Mouse (Mus musculus) G1E (cell line): ENCODE measurements around the gene H3f3a.

Experiments
- CTCF ChIP-seq: IDR thresholded peaks from 2 replicates; pipeline ENCODE4 v1.5.1; 2012; ENCODE audit warnings: low read depth, low read length, inconsistent platforms, mixed read lengths
- GATA1 ChIP-seq: IDR thresholded peaks from 2 replicates; pipeline ENCODE4 v1.6.1; 2012; ENCODE audit warnings: borderline replicate concordance, low read length, inconsistent platforms, mixed read lengths
- GATA2 ChIP-seq: IDR thresholded peaks from 2 replicates; pipeline ENCODE4 v1.6.1; 2012; ENCODE audit warnings: low read depth, low read length, inconsistent platforms, borderline replicate concordance
- POLR2AphosphoS5 ChIP-seq: IDR thresholded peaks from 2 replicates; pipeline ENCODE4 v1.6.1; 2012; ENCODE audit warnings: low read depth, low read length, inconsistent platforms; ENCODE audit not compliant: insufficient replicate concordance
- TAL1 ChIP-seq: conservative IDR thresholded peaks from 2 replicates; pipeline ENCODE4 v1.6.1; 2012; ENCODE audit warnings: low read depth, low read length, inconsistent platforms, mixed read lengths

DNA sequence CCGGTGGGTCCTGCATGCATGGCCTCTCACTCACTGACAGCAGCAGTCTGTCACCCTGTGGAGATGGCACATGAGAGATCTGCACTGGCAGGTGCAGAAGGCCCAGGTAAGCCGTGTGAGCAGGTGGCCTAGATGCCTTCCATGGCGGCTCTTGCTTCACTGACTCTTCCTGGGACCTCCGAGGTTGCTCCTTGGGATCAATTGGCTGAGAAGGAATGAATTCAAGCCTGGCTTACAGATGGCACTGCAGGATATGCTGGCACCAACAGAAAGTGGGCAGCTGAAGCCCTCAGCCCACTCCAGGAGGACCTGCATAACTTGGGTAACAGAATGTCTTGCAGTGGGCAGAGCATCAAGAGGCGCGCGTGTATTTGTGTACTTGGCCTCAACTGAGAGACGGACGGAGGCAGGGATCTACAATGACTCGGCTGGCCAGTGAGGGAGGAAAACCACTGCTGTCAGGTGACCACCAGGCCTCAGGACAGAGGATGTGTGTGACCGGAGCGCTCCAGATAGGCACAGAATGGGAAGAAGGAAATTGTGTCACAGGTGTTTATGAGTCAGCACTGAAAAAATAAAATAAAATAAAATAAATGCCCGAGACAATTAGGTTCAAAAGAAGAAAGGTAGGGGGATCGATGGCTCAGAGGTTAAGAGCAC lies 21.8 kb downstream of the H3f3a start:
- no peak for TF ChIP-seq GATA1
- no peak for TF ChIP-seq CTCF
- no peak for TF ChIP-seq GATA2
- no peak for TF ChIP-seq TAL1
- TF ChIP-seq POLR2AphosphoS5: no peak
